Mouse (Mus musculus) CH12.LX (cell line): Measurements from ENCODE around the gene 2810408A11Rik. TPM values are rescaled to one million over a fixed set of nuclear protein-coding genes. Genes with fewer than 3 reads are reported as not detected.

Source experiments
- DNase-seq: peaks from one replicate; pipeline ENCODE4 v3.0.0-alpha.2; 2013; ENCODE audit errors: extremely low read depth
- H3K27ac ChIP-seq: 2 replicates; pipeline ENCODE4 v1.5.1; 2012; ENCODE audit warnings: low read depth, mild to moderate bottlenecking, control low read depth, moderate library complexity; ENCODE audit not compliant: insufficient read depth
- H3K27me3 ChIP-seq: replicated peaks from 2 replicates; pipeline ENCODE3; 2012; ENCODE audit warnings: inconsistent platforms
- H3K36me3 ChIP-seq, 2 experiments: replicated peaks in 1 of 2; 2 replicates each; pipeline versions ENCODE3 to v1.6.1; 2012; ENCODE audit warnings: inconsistent platforms in 1 of 2, low read length in 1 of 2, mild to moderate bottlenecking in 1 of 2, mixed read lengths in 1 of 2, moderate library complexity in 1 of 2; ENCODE audit not compliant: control insufficient read depth in 1 of 2, insufficient read depth in 1 of 2
- H3K4me1 ChIP-seq, 2 experiments: 2 replicates each; pipeline ENCODE4 v1.6.1; 2012; ENCODE audit warnings: inconsistent platforms in 1 of 2, moderate library complexity in 1 of 2; ENCODE audit not compliant: insufficient read depth in 2 of 2, control insufficient read depth in 1 of 2
- H3K4me2 ChIP-seq: 2 replicates; pipeline ENCODE4 v1.6.1; 2012; ENCODE audit warnings: low read depth, mild to moderate bottlenecking, control low read depth; ENCODE audit not compliant: poor library complexity, insufficient read depth, severe bottlenecking
- H3K4me3 ChIP-seq, 3 experiments: fragments of 150-350 bp in 1 of 3; sonication (generic) in 1 of 3; replicated peaks in 1 of 3; 2 replicates each; pipeline versions ENCODE3 to v1.5.1; 2011 to 2012; ENCODE audit warnings: low read depth in 2 of 3, low read length in 2 of 3, mild to moderate bottlenecking in 2 of 3, moderate library complexity in 2 of 3, control low read depth in 1 of 3, improper control_type of control experiment in 1 of 3, inconsistent platforms in 1 of 3, mixed read lengths in 1 of 3; ENCODE audit not compliant: poor library complexity in 1 of 3
- H3K79me2 ChIP-seq: replicated peaks from 2 replicates; pipeline ENCODE4 v1.6.1; 2012; ENCODE audit warnings: mild to moderate bottlenecking, moderate library complexity; ENCODE audit not compliant: control insufficient read depth, poor library complexity, insufficient read depth, severe bottlenecking; ENCODE audit errors: extremely low read depth
- H3K9ac ChIP-seq: 2 replicates; pipeline ENCODE4 v1.6.1; 2012; ENCODE audit warnings: low read depth, mild to moderate bottlenecking, control low read depth, moderate library complexity; ENCODE audit not compliant: insufficient read depth
- H3K9me3 ChIP-seq: replicated peaks from 2 replicates; pipeline ENCODE3; 2012; ENCODE audit warnings: low read length, inconsistent platforms, mixed read lengths
- BHLHE40 ChIP-seq: IDR thresholded peaks from 2 replicates; pipeline ENCODE4 v1.6.1; 2011; ENCODE audit warnings: mild to moderate bottlenecking, low read depth, low read length, improper control_type of control experiment
- CHD2 ChIP-seq: IDR thresholded peaks from 2 replicates; pipeline ENCODE4 v1.6.1; 2011; ENCODE audit warnings: low read length, improper control_type of control experiment
- CTCF ChIP-seq, 2 experiments: IDR thresholded peaks in 1 of 2; conservative IDR thresholded peaks in 1 of 2; 2 replicates each; pipeline ENCODE4 v1.5.1; 2011 to 2012; ENCODE audit warnings: low read depth in 2 of 2, low read length in 2 of 2, improper control_type of control experiment in 1 of 2, inconsistent platforms in 1 of 2, mild to moderate bottlenecking in 1 of 2, moderate library complexity in 1 of 2
- E2F4 ChIP-seq: IDR thresholded peaks from 2 replicates; pipeline ENCODE4 v1.6.1; 2011; ENCODE audit warnings: low read depth, low read length, improper control_type of control experiment; ENCODE audit not compliant: insufficient replicate concordance
- ELF1 ChIP-seq: IDR thresholded peaks from 2 replicates; pipeline ENCODE4 v1.6.1; 2014; ENCODE audit warnings: low read depth, mild to moderate bottlenecking, inconsistent platforms, low read length, improper control_type of control experiment
- EP300 ChIP-seq: IDR thresholded peaks from 2 replicates; pipeline ENCODE4 v1.6.1; 2011; ENCODE audit warnings: low read length, improper control_type of control experiment
- ETS1 ChIP-seq: conservative IDR thresholded peaks from 2 replicates; pipeline ENCODE4 v1.6.1; 2012; ENCODE audit warnings: low read depth, mild to moderate bottlenecking, inconsistent platforms, low read length, improper control_type of control experiment, moderate library complexity
- HCFC1 ChIP-seq: IDR thresholded peaks from 2 replicates; pipeline ENCODE4 v1.6.1; 2012; ENCODE audit warnings: low read depth, mild to moderate bottlenecking, inconsistent platforms, low read length, improper control_type of control experiment
- IRF4 ChIP-seq: IDR thresholded peaks from 2 replicates; pipeline ENCODE4 v1.6.1; 2014; ENCODE audit warnings: low read depth, mild to moderate bottlenecking, inconsistent platforms, low read length, improper control_type of control experiment
- JUND ChIP-seq: conservative IDR thresholded peaks from 2 replicates; pipeline ENCODE4 v1.6.1; 2011; ENCODE audit warnings: low read depth, low read length, improper control_type of control experiment
- MAFK ChIP-seq: IDR thresholded peaks from 2 replicates; pipeline ENCODE4 v1.6.1; 2011; ENCODE audit warnings: low read length, improper control_type of control experiment; ENCODE audit not compliant: insufficient replicate concordance
- MAX ChIP-seq: IDR thresholded peaks from 2 replicates; pipeline ENCODE4 v1.6.1; 2011; ENCODE audit warnings: low read length, improper control_type of control experiment
- MAZ ChIP-seq: IDR thresholded peaks from 2 replicates; pipeline ENCODE4 v1.6.1; 2012; ENCODE audit warnings: low read depth, mild to moderate bottlenecking, inconsistent platforms, low read length, improper control_type of control experiment, moderate library complexity
- MEF2A ChIP-seq: IDR thresholded peaks from 2 replicates; pipeline ENCODE4 v1.6.1; 2014; ENCODE audit warnings: low read depth, mild to moderate bottlenecking, inconsistent platforms, low read length, improper control_type of control experiment, borderline replicate concordance
- MXI1 ChIP-seq: IDR thresholded peaks from 2 replicates; pipeline ENCODE4 v1.6.1; 2011; ENCODE audit warnings: mild to moderate bottlenecking, low read depth, low read length, improper control_type of control experiment
- MYC ChIP-seq: IDR thresholded peaks from 2 replicates; pipeline ENCODE4 v1.6.1; 2011; ENCODE audit warnings: low read depth, mild to moderate bottlenecking, improper control_type of control experiment, low read length
- NELFE ChIP-seq: IDR thresholded peaks from 2 replicates; pipeline ENCODE4 v1.6.1; 2011; ENCODE audit warnings: low read depth, low read length, improper control_type of control experiment
- NRF1 ChIP-seq: IDR thresholded peaks from 2 replicates; pipeline ENCODE4 v1.6.1; 2014; ENCODE audit warnings: low read depth, mild to moderate bottlenecking, inconsistent platforms, low read length, improper control_type of control experiment, moderate library complexity
- POLR2A ChIP-seq: IDR thresholded peaks from 2 replicates; pipeline ENCODE4 v1.6.1; 2011; ENCODE audit warnings: low read depth, mild to moderate bottlenecking, improper control_type of control experiment, low read length
- POLR2AphosphoS2 ChIP-seq: IDR thresholded peaks from 2 replicates; pipeline ENCODE4 v1.6.1; 2011; ENCODE audit warnings: low read depth, low read length, improper control_type of control experiment
- RCOR1 ChIP-seq: conservative IDR thresholded peaks from 2 replicates; pipeline ENCODE4 v1.6.1; 2012; ENCODE audit warnings: low read depth, mild to moderate bottlenecking, inconsistent platforms, low read length, improper control_type of control experiment
- SIN3A ChIP-seq: IDR thresholded peaks from 2 replicates; pipeline ENCODE4 v1.6.1; 2012; ENCODE audit warnings: low read length, improper control_type of control experiment, inconsistent platforms
- TBP ChIP-seq: conservative IDR thresholded peaks from 2 replicates; pipeline ENCODE4 v1.6.1; 2011; ENCODE audit warnings: low read depth, low read length, improper control_type of control experiment
- TCF12 ChIP-seq: IDR thresholded peaks from 2 replicates; pipeline ENCODE4 v1.6.1; 2014; ENCODE audit warnings: low read depth, mild to moderate bottlenecking, inconsistent platforms, low read length, improper control_type of control experiment
- UBTF ChIP-seq: IDR thresholded peaks from 2 replicates; pipeline ENCODE4 v1.6.1; 2012; ENCODE audit warnings: low read depth, mild to moderate bottlenecking, inconsistent platforms, low read length, improper control_type of control experiment, moderate library complexity
- USF1 ChIP-seq: IDR thresholded peaks from 2 replicates; pipeline ENCODE4 v1.6.1; 2014; ENCODE audit warnings: low read depth, mild to moderate bottlenecking, inconsistent platforms, low read length, improper control_type of control experiment
- USF2 ChIP-seq: conservative IDR thresholded peaks from 2 replicates; pipeline ENCODE4 v1.6.1; 2011; ENCODE audit warnings: low read depth, low read length, improper control_type of control experiment
- ZC3H11A ChIP-seq: IDR thresholded peaks from 2 replicates; pipeline ENCODE4 v1.6.1; 2012; ENCODE audit warnings: low read depth, mild to moderate bottlenecking, inconsistent platforms, low read length, improper control_type of control experiment
- ZKSCAN1 ChIP-seq: IDR thresholded peaks from 2 replicates; pipeline ENCODE4 v1.6.1; 2012; ENCODE audit warnings: low read depth, inconsistent platforms, low read length, improper control_type of control experiment, borderline replicate concordance
- dilution Hi-C: fragments of 300-500 bp; cut with MboI; formaldehyde crosslinking; loops from 2 replicates; pipeline ENCODE4 v1.14.3; 2020; ENCODE audit warnings: low sequenced_read_pairs; ENCODE audit not compliant: extremely low pct_unique_long_range_greater_than_20kb, extremely low pct_ligation_motif_present
- in situ Hi-C: fragments of 300-500 bp; cut with MboI; formaldehyde crosslinking; loops from 3 replicates; pipeline ENCODE4 v1.14.3; 2019; ENCODE audit warnings: low sequenced_read_pairs, low pct_ligation_motif_present, low pct_unique_long_range_greater_than_20kb, mixed read lengths
- polyA plus RNA-seq: library from polyadenylated mRNA; unstranded; fragments of >175 nt; gene quantifications from 2 replicates; pipeline ENCODE4 v1.2.1, GENCODE M21; 2012; ENCODE audit warnings: low read depth; ENCODE audit not compliant: insufficient read length
- total RNA-seq, 2 experiments: library from RNA; depleted of rRNA; stranded (reverse); fragments of 300-350 nt in 1 of 2; fragments of >200 nt in 1 of 2; gene quantifications; 2 replicates each; pipeline ENCODE4 v1.2.3; 2012 to 2014

Gene 2810408A11Rik
- total and polyA plus RNA-seq, 3 experiments, result 0.33 to 0.86 (median 0.59) TPM

DNA sequence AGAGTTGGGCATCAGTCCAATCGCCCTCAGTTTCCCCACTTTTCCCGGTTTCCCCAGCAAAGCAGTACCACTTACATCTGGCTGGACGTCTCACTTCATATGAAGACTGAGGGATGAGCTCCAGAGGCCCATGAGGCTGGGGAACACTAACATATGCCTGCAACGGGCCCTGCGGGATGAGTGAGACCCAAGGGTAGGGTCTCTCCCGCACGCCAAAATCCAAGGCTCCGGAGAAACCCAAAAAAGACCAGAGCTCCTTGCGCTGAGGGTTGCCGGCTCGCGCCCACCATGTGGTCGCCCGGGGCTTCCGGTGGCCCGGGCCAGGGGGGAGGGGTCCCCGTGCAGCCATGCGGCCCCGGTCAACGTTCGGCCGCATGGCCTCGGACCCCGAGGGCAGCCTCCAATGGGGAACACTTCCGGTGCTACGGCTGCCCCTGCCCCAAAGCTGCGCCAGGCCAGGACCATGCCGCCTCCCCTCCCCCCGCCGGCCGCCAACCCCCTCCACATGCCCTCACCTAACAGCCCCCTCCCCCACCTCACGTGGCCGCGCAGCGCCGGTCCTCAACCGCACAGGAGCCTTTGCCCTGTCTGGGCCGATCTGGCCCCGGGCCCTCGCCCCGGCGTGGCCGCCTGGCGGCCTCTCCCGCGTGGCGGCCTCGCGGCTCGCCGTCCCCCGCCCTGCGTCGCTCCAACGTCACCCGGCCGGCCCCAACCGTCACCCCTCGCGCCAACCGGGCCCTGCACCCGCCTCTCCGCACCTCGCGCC, 19.7 kb upstream of the 2810408A11Rik start (continued):
- TF ChIP-seq MAFK (no peak), MAX (peak; percentile 94)

GRCm38 (mm10) chr11:69919661-69920265, 19.0 kb upstream of the 2810408A11Rik start:
- Histone ChIP-seq H3K79me2 (peaks cover 51% of the 10 kb centered on the region), H3K4me1 (peaks cover 17 to 57% of the 10 kb centered on the region in 2 experiments), H3K4me2 (peak overlapping the region; percentile 67), H3K4me3 (peak overlapping the region; percentile 90 to 99 (median 95)), H3K27ac (peak overlapping the region; percentile 89), H3K9ac (peak overlapping the region; percentile 97), H3K9me3 (no peaks in the 10 kb centered on the region), H3K36me3 (peaks cover 41 to 47% of the 10 kb centered on the region in 2 experiments), H3K27me3 (no peaks in the 10 kb centered on the region)
- peak; percentile 98 for DNase-seq
- TF ChIP-seq NRF1 (peak; percentile 35), USF2 (no peak; the same call in 1 of the 2 replicates), SIN3A (peak; percentile 97), IRF4 (peak; percentile 81; the same call in 1 of the 2 replicates), ETS1 (peak; percentile 86), MAX (peak; percentile 87), USF1 (no peak), POLR2A (peak; percentile 87), POLR2AphosphoS2 (peak; percentile 83), MAZ (peak; percentile 98), ZC3H11A (no peak), TCF12 (peak; percentile 82), TBP (peak; percentile 91), CHD2 (peak; percentile 75), MXI1 (peak; percentile 89), NELFE (peak; percentile 43), RCOR1 (0 out of 2 replicates have a peak, but pooled peaks have one; percentile 32), E2F4 (0 out of 2 replicates have a peak, but pooled peaks have one; percentile 43), MEF2A (peak; percentile 83), HCFC1 (peak; percentile 65; the same call in 1 of the 2 replicates), ZKSCAN1 (no peak), CTCF (conservative IDR thresholded peaks at IDR 0.05 in 1 of 2, IDR thresholded peaks at IDR 0.05 in 1 of 2; ENCODE audit: low read depth in 2 of 2, low read length in 2 of 2) (no peak), ELF1 (0 out of 2 replicates have a peak, but pooled peaks have one; percentile 40), MYC (peak; percentile 96), BHLHE40 (peak; percentile 89), UBTF (no peak; the same call in 1 of the 2 replicates), EP300 (no peak), JUND (no peak)
- dilution Hi-C loops (no loop called here), in situ Hi-C loops (loop anchor here (5.0 kb wide), 1 partner anchor 37 kb away; the partner anchor contains the start of gene Kctd11)
